Mouse (Mus musculus) megakaryocyte, adult 5-6 weeks (primary cell): Measurements from ENCODE around the gene Cpm. TPM values are rescaled to one million over a fixed set of nuclear protein-coding genes. Genes with fewer than 3 reads are reported as not detected.
"Not testable (repeated sequence)": the region's sequence is repeated elsewhere in the genome, so short reads cannot be mapped to it uniquely, and the experiment has no call there.

Experiments used
- ATAC-seq: 2 replicates; pipeline ENCODE4 v1.8.0; 2016; ENCODE audit warnings: mild to moderate bottlenecking, inconsistent platforms; ENCODE audit not compliant: poor library complexity, severe bottlenecking
- total RNA-seq, 2 experiments: library from RNA; stranded (forward) in 1 of 2; stranded (reverse) in 1 of 2; fragments of 153-499, 151-499 nt in 1 of 2; fragments of 221-1000, 200-1000 nt in 1 of 2; gene quantifications; 2 replicates each; pipeline versions ENCODE4 v1.2.3 to v1.2.4; 2015 to 2017

Cpm gene
- total RNA-seq, 2 experiments from 2014 or later, result 0.38 TPM; not detected in 1

DNA sequence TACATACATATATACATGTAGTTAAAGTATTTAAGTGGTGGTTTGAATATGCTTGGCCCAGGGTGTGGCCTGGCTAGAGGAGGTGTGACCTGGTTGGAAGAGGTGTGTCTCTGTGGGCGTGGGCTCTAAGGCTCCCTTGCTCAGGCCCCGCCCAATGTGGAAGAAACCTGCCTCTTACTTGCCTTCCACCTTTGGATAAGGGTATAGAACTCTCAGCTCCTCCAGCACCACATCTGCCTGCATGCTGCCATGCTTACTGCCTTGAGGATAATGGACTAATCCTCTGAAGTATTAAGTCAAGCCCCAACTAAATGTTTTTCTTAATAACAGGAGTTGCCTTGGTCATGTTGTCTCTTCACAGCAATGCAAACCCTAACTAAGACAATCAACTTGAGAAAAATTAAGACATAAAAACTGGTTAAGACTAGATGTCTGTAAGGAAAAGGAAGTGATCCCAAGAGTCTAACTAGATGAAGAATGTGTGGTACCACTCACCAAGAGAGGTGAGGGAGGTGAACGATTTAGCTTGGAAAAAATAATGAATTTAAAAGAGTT lies 68.3 kb downstream of the Cpm start:
- ATAC-seq, result 0 out of 2 replicates have a peak, but pooled peaks have one; percentile 35

DNA sequence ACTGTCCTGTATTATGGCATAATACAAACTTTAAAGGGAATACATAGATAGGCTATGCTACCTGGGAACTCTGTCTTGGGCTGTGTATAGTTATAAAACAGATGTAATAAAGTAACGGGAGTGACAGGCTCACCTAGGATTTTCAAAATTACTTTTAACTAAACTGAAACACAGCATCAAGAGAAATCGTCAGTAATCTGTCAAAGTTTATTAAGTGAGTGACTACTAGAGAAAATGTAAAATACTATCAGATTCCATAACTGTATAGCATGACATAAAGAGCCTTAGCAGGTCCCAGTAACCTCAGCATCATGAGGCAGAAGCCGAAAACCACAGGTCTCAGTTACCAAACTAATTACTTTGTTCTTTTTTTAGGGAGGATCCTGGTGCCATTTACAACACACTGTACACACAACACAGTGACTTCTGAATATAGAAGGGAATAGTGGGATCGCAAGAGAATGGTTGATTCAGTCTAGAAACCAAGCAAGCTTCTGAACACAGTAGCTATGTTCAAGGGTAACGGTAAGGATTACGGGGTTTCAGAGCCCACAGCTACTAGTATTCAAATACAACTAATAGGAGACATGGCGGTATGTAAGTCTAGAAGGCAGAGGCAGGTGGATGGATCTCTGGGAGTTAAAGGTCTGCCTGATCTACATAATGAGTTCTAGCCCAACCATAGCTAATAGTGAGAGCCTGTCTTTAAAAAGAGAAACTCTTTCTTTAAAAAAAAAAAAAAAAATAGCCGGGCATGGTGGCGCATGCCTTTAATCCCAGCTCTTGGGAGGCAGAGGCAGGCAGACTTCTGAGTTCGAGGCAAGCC lies 69.2 kb downstream of the Cpm start:
- no peak for ATAC-seq

DNA sequence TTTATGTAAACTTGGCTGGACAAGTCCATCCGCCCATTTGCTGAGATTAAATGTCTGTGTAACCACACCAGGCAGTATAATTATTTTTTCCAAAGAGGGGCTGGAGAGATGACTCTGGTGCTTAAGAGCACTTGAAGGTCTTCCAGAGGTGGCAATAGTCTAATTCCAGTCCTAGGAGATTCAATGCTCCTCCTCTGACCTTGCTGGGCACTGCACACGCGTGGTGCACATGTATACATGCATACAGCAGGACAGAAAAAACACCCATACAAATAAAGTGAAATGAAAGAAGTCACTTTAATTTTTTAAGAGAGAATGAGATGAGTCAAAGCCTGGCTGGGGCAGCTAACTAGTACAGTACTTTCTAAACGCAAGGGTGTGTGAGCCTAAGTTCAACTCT lies 70.6 kb downstream of the Cpm start:
- no peak for ATAC-seq

DNA sequence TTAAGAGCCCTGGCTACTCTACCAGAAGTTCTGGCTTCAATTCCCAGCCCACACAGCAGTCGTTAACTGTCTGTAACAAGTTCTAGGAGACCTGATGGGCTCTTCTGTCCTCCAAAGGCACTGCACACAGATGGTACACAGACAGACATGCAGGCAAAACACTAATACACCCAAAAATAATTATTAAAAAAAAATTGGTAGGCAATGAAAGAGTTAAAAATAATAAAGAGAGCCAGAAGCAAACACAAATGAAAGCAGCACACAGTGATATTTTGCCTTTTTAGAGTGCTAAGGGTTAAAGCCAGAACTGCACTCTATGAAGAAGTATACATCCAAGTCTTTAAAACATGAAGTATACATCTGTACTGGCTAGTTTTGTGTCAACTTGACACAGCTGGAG lies 71.2 kb downstream of the Cpm start:
- ATAC-seq, result no peak

DNA sequence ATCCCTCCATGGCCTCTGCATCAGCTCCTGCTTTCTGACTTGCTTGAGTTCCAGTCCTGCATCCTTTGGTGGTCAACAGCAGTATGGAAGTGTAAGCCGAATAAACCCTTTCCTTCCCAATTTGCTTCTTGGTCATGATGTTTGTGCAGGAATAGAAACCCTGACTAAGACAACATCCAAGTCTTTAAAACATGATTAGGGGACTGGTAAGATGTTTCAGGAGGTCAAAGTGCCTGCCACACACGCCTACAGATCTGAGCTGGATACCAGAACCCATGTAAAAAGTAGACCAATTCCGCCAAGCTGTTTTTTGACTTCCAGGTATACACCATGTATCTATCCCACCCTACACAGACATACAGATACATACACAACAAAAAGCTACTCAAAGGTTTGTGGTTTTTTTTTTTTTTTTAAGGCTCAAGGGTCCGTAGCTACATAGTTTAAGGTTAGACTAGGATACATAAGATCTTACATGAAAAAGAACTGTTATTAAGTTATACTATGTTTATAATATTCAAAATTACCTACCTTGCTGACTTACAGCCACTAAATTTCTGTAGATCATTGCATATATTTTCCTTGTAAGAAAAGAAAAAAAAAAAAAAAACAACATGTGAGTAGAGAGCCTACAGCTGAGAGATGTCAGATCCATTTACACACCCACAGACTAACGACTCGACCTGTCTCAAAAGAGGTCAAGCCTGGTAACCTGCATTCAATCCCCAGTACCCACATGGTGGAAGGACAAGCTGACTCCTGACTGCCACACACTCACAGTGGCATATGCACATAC lies 71.9 kb downstream of the Cpm start:
- ATAC-seq, result no peak

DNA sequence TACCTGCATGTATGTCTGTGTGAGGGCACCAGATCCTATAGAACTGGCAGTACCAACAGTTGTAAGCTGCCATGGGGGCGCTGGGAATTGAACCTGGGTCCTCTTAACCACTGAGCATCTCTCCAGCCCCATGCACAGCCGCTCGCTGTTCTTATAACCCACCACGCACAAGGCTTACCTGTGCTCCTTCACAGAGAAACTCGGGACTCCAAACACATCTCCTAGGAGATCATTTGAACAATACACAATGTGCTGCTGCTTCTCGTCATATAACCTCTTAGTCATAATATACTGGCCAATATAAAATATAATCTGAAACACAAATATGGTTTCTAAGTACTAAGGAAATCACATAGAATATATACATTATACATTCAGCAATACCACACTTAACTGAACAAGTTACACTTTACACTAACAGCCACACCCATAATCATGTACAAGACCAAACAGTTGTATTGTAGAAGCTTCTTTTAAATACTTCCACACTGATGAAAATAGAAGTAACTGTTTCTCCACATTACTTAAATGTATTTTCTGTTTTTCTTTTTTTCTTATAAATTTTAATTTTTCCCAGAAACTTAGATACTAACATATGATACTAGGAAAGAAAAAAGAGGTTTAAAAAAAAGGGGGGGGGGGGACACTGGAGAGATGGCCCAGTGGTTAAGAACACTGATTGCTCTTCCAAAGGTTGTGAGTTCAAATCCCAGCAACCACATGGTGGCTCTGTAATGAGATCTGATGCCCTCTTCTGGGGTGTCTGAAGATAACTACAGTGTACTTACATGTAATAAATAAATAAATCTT lies 72.9 kb downstream of the Cpm start:
- ATAC-seq, result no peak

DNA sequence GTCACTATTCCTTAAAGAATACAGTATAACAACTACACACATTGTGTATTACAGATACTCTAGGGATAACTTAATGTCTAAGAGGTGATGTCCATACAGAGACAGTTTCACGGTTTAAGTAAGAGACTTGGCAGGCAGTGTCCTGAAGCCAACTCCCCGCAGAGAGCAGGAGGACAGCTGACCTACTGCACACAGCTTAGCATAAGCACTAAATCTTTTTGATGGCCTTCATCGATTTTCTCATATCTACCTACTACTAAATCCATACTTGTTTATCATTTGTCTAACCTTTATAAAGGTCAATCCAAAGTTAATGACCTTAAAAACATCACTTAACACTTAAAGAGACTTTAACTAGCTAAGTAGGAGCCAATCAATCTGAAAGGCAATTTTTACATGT lies 74.2 kb downstream of the Cpm start:
- ATAC-seq, result no peak

DNA sequence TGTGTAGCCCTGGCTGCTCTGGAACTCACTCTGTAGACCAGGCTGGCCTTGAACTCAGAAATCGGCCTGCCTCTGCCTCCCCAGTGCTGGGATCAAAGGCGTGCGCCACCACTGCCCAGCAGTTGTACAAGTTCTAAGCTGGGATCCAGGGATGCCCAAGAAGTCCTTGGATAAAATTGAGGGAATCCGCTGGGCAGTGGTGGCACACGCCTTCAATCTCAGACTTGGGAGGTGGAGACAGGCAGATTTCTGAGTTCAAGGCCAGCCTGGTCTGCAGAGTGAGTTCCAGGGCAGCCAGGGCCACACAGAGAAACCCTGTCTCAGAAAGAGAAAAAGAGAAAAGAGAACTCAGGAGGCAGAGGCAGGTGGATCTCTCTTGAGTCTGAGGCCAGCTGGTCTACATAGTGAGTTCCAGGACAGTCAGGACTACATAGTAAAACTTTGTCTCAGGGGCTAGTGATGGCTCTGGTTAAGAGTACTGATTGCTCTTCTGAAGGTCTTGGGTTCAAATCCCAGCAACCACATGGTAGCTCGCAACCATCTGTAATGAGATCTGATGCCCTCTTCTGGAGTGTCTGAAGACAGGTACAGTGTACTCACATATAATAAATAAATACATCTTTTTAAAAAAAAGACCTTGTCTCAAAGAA lies 75.1 kb downstream of the Cpm start:
- ATAC-seq, result not testable (repeated sequence)

DNA sequence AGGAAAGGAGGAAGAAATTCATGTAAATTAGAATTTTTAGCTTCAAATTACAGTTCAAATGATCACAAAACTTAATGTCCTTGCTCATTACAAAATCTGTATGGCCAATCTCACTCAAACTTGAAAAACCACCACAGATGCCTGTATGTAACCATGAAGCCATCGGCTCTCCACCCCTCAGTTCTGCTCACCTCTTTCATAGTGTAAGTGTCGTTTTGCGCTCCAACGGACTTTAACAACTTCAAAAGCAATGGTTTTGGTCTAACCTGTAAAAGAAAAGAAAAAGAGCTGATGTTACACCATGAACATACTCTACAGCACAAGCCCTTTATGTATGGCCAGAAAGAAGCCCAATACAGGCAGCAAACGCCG lies 75.7 kb downstream of the Cpm start:
- ATAC-seq, result no peak

DNA sequence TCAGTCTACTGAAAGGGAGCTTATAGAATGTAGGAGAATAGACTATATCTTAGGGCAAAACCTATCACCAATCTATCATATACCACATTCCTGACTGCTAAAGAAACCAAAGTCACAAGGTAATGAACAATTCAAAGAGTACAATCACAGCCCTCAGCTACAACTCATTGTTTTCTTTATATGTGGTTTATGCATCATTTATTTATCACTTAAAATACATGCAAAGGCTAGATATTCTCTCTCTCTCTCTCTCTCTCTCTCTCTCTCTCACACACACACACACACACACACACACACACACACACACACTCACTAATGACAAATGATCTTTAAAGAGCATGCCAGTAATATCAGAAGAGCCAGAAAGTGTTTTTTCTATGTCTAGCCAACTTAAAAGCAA lies 76.5 kb downstream of the Cpm start:
- no peak for ATAC-seq

DNA sequence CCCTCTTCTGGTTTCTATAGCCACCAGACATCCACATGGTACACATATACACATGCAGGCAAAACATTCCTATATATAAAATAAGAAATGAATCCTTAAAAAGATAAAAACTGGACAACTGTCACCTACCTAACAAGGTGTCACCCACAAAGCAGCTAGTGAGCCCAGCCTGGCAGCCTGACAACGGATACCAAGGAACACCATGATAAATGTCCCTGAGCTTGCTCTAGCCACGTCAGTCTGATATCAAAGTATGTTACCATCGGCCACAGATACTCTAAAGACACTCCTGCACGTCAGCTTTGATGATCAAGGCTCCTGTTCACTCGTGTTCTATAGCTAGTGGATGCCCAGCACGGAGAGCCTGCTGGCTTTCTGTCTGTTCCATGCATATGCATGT lies 77.1 kb downstream of the Cpm start:
- no peak for ATAC-seq

DNA sequence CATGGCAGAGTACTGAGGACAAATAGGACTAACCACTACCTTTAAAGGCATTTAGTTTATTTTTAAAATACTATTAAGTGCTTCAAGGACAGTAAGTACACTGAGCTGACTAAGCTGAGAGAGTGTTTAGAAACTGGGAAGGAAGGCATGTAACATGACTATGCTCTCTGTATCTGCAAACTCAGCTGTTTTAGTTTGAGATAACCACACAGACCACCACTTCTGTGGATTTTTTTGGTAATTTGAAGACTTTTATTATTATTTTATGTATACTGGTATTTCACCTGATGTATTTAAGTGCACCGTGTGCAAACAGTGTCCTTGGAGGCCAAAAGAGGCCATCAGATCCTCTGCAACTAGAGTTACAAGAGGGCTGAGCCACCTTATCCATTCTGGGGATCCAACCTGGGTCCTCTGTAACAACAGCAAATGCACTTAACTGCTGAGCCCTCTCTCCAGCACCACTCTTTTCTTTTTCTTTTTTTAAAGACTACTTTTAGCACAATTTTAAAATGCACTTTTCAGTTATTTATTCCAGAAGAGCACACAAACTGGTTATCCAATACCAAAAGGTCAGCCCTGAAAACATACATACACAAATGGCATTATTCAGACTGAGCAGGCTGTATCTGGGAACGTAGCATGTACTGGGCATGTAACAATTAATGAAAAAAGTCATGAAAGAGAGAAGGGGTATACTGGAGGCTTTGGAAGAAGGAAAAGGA lies 78.0 kb downstream of the Cpm start:
- no peak for ATAC-seq

DNA sequence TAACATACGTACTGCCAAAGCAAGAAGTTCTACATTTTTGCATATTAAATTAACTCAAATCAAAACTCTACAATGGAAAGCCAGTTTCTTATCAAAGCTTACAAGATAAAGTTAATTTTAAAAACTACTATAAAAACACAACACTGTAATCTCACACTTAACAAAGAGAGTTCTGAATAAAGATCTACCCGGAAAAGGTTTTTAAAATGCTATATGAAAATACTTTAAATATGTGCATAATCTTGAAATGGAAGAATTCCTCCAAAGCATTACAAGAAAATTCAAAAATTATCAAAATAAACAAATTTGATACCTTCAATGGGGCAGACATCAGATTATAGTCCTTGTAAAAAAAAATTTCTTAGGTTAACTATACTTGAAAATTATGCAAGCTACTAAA lies 79.1 kb downstream of the Cpm start:
- no peak for ATAC-seq

DNA sequence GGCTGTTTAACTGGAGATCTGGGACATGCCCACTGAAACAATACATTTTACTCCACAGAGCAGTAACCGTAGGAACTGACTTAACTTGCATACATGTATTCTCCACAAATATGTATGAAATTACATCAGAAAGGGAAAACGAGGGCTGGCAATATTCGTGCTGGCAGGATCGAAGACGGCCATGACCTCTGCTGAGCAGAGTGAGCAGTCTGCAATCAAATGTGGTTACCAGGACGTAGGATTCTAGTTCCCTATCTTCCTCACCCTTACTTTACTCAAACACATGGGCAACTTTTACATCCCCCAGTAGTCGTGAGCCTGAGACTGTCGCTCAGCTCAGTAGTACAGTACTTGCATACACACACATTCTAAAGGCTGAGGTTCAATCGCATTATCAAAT lies 79.6 kb downstream of the Cpm start:
- ATAC-seq, result no peak

DNA sequence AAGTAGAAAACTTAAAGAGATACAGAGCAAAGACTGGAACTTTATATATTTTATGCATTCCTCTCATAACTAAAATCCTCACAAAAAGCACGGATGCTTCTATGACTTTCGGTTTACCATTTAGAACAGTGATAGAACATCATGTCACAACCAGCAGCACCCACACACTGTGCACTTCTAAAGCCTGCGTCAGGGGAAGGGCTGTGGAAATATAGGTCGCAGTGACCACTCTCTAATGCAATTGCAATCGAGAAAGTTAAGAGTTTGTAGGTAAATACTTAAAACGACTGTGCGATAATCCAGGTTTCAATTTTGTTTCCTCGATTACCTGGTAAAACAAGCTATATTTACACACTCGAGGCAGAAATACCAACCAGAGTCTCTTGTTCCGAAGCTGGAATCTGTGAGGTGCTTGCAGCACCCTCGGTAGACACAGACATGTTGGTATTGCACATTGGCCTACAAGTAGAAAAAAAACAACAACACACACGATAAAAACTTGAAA lies 80.1 kb downstream of the Cpm start:
- ATAC-seq, result 0 out of 2 replicates have a peak, but pooled peaks have one; percentile 17

DNA sequence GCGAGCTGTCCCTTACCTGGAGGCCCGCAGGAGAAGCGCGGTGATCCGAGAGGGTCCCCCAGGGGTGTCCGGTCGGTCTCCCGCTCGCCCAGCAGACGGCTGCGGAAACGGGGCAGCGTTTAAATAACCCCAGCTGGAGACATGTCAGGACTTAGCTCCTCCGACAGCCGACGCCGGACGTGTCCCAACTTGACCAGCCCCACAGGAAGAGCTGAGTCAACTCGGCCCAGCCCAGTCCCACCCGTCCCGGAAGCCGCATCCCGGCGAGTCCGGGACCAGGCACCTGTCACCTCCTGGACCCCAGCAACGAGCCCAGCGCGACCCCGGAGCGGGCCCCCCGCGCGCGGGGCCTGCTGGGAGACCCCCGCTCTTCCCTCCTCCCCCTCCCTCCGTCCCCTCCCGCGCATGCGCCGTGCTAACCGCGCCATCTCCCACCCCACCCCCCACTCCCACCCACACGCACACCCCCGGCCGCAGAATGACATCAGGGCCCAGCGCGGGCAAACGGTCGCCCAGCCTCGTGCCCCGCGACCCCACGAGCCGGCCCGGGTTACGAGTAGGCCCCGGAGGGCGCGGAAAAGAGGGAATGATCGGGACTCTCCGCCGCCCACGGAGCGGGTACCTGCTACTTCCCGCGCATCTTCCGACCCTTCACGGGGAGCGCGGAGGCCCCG lies 80.8 kb downstream of the Cpm start:
- ATAC-seq, result peak; percentile 74

DNA sequence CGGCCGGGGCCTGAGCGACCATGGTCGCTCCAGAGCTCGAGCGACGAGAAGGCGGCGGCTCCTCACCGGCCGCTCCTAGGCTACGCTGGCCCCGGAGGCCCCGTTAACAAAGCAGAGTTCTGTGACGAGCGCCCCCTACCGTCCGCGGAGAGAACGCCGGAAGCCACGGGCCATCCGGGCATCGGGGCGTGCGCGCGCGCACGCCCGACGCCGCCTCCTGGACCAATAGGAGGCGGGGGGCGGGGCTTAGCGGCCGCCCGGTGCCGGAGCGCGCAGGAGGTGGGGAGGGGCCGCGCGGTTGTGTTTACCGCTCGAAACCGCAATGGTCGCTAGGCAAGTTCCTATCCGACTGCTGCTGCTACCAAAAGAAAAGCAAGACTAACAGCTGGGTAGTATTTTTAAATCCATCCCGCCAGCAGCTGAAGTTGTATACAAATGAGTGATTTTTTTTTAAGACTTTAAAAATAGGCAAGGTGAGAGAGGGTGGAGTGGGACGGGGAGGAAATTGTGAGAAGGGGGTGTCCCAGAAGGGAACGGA lies 81.4 kb downstream of the Cpm start, which contains the start of gene Mdm2:
Gene Mdm2, minus strand, starts transcription at position 155 of the 538 bp plus-strand sequence.
- peak; percentile 83 for ATAC-seq

DNA sequence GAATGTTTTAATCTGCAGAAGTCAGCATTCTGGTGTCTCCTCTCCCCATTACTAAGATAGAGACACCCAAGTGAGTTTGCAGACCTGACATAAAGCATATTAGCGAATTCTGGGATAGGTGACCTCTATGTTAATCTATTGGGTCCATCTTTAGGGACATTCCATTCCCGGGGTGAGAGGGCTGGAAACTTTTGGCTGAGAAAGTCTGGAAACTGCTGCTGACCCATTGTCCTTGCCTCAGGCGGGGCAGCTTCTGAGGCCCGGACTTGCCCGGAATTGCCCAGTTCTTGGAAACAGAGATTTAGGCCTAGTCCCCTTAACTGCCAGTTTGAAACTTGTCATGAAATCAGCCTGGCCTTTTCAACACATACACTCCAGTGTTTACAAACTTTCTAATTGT lies 82.1 kb downstream of the Cpm start:
- no peak for ATAC-seq
